Mouse (Mus musculus) E14TG2a.4 (cell line): ENCODE results near the gene Vsig8.

Experiments
- CTCF ChIP-seq: conservative IDR thresholded peaks from 2 replicates; pipeline ENCODE4 v1.5.1; 2014; ENCODE audit warnings: low read length
- NANOG ChIP-seq: IDR thresholded peaks from 2 replicates; pipeline ENCODE4 v1.6.1; 2014; ENCODE audit warnings: borderline replicate concordance, low read length, mixed read lengths
- POU5F1 ChIP-seq: IDR thresholded peaks from 2 replicates; pipeline ENCODE4 v1.6.1; 2014; ENCODE audit warnings: low read length, borderline replicate concordance

GRCm38 (mm10) chr1:172550551-172550951 is 5.2 kb upstream of the Vsig8 start:
- TF ChIP-seq CTCF, result no peak
- TF ChIP-seq POU5F1, result no peak
- TF ChIP-seq NANOG, result no peak
